Mouse (Mus musculus) CH12F3 (cell line): ENCODE results near the gene Sorbs1.

ENCODE experiments used
- in situ Hi-C: fragments of 300-500 bp; cut with MboI; formaldehyde crosslinking; loops from 2 replicates; pipeline ENCODE4 v1.14.3; 2020; ENCODE audit warnings: low sequenced_read_pairs

Sorbs1 gene

DNA sequence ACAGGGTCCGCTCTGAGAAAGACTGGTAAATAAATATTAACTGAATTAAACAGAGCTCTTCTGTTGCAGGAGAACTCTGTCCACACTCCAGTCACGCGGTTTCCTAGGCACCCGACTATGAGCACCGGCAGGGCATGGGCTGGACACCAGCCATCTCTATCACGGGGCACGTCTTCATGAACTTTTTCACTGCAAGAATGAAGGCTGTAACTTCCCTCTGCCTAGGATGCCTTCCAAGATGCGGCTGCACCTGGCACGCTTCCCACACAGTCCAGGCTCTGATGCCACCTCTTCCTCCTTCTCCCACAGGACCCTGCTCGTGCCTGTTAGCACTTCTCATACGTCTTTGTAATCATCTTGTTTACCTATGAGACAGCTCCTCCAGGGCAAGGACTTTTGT lies 26.0 kb downstream of the Sorbs1 start:
- in situ Hi-C loops, result no loop called here

DNA sequence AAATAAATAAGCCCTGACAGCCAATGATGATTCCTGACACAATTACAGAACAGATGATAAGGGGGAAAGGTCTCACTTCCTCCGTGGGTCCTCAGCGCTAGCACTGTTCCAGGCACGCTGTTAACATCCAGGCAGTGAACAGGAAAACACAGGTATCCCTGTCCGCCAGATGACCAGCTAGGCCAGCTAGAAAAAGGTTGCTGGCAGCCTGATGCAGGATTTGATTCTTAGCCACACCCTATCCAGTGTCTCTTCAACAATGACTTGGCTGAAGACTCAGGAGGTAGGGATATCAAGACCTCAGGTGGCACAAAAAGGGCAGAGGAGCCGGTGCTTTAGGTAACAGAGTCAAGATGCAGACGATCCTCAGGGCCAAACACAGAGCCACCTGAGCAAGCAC lies 32.5 kb downstream of the Sorbs1 start:
- in situ Hi-C loops, result no loop called here

DNA sequence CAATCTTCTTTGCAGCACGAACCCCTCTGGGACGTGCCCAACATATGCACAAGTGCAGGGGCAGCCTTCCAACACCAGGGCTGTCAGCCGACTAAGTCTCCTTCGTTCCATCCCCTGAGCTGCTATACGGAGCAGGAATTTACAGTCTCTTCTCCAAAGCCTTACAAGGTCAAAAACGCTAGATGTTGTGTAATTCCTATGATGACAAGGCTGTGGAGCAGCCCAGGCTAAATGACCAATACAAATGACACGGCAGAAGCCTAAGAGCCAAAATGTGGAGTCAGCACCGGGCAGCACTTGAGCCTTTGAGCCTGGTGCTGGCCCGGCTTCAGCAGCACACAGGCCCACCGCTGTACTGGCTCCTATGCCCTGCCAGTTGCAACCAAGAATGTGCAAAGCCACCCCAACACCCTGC lies 35.4 kb downstream of the Sorbs1 start:
- in situ Hi-C loops, result no loop called here

DNA sequence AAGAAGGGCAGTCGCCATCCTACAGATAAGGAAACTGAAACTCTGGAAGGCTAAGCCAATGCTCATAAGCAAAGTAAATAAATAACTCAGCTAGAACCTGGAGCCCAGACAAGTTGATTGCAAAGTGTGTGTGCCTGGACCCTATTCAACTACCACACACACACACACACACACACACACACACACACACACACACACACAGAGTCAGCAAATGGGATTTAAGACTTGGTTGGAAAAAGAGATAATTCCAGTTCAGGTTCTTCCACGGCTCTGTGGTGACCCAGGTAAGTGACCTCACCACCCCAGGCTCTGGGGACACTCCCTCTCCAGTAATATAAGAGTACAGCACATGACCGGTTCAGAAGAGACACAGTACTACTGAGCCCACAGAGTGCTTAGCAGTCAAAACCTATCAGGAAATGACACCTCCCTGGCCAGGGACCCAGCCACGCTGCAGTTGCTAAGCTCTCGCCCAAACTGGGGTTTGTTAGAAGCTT lies 36.1 kb downstream of the Sorbs1 start:
- in situ Hi-C loops, result no loop called here

DNA sequence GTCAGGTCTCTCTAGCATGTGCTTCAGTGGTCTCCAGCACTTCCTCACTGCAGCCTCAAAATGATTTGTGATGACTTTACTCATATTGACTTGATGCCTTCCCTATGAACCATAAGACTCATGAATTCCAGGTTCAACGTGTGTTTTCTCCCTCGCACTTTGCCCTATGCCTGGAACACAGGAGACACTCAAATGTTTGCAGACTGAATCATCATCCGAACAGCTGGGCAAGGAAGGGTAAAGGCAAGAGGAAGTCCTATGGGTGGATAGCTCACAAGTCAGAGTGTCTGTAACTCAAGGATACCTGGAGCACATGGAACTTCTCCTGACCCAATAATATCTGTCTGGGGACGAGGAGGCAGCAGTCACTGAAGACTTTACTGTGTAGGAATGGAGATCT lies 37.1 kb downstream of the Sorbs1 start:
- in situ Hi-C loops, result no loop called here

DNA sequence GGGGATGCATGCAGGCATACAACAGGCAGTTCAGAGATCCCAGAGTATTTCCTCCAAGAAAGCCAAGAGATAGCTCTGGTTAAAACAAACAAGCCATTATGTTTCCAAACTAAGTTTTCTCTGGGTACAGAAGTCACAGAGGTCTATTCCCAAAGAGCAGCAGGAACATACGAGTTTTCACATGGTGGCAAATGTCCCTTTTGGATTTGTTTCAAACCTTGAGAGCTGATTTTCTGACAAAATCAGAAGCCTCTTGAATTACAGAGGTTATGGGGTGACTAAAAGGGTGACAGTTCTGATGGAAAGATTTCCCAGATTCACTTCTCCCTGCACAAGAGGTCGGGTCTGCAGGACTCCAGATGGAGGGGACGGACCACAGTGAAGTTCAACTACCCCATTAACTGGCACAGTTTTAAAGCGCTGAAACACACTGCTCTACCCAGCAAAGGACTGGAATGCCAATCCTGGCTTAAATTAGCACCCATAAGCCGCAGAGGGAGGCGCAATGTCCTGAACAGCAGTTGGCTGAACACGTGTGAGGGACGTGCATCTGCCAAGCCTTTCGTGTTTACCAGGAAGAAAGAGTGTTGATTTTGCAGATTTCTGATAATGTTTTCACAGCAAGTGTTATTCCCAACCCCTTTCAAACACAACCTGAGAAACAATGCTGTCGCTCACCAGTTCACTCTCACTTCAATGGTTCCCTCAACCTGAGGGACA lies 41.9 kb downstream of the Sorbs1 start:
- in situ Hi-C loops, result no loop called here

DNA sequence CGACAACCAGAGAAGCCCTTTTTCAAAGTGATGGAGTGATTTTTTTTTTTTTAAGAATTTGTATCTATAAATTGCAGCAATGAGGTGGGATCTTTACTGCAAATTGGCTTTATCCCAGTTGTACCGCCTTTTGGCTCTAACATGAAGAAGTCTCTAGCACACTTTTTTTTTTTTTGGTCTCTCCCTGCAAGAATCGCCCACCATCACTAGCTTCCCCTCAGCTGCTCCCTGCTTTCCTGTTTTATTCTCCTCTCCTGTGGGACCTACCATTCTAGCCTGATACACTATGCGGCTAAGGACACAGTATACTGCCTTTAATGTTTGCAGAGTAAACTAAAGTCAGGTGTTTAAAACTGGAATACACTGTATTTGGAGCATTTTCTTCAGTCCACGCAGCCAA lies 43.8 kb downstream of the Sorbs1 start:
- in situ Hi-C loops, result no loop called here

DNA sequence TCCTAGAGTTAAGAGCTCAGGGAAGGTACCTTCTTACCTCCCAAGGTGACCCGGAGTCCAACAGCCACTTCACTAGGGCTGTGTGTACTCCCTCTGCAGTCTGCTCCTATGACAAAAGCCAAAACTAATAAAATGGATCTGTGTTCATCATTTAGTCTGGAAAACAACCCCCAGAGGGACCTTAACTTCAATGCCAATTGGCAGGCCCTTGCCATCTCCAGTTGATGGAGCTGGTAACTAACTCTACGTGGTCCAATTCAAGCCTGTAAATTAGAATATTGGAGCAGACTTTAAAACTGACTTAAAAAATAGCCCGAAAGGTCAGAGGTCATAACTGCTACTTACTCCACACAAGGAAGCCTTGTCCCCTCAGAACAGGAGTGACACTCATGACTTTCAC lies 45.3 kb downstream of the Sorbs1 start:
- in situ Hi-C loops, result no loop called here

DNA sequence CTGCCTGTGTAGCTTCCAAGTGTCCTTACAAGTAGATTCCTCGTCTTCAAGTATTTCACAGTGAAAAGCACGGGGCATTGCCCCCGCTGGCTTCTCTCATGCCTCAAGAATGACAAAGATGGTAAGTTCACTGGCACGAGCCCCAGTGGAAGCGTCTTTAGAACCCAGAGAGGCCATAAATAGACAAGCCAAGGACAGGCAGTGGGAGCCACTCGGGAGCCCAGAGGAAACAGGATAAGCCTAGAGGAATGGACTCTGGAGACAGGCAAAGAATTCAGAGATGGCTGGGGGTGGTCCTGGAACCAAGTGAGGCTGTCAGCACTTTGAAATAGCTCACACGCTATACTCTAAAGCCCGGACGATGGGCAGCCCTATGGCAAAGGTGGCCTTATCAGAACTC lies 45.8 kb downstream of the Sorbs1 start:
- in situ Hi-C loops, result no loop called here

DNA sequence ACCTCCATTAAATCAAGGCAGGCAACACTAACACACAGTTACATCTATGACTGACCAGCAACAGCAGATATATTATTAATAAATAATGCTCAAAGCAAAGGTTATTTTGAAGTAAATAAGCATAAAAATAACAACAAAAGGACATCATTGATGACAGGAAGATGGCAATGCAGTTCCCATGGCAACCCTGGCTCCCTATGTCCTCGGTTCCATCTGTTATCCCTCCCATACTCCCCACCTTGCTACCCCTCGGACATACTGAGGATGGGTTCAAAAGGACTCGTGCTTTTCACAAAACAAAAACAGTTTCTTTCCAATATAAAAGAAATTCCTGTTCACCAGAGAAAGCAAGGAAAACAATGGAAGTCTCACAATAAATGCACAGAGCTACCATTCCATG lies 48.2 kb downstream of the Sorbs1 start:
- in situ Hi-C loops, result no loop called here

DNA sequence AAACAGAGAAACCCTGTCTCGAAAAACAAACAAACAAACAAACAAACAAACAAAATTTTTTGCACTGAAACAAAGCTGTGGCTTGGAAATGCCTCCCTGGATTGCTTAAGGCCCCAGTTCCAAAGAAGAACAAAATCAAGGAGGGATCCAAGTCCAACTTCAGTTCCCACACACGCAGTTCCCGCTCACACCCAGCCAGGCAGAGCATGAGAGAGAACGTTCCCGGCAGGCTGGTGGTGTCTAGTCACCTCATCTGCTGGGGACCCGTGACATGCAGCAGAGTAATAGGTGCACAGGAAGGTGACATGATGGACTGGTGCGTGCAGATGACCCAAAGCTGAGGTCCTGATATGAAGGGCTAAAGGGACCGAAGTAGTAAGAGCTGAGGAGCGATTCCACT lies 49.2 kb downstream of the Sorbs1 start:
- in situ Hi-C loops, result no loop called here

DNA sequence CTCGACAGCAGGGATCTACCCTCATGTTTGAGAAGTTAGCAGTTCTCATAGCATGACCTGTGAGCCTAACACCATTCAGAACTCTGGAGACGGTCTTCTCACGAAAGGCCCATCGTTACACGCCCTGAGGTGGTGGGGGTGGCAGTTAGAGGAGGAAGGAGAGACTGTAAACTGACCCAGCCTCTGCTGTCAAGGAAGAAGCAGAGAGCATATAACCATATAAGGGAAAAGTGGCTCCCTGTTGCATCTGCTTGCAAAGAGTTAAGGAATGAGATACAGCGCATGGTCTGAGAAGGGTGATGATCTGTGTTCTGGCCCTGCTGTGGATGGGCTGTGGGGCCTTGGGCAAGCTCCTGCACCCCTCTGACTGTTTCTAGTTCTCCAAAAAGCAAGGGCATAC lies 50.7 kb downstream of the Sorbs1 start:
- in situ Hi-C loops, result no loop called here

DNA sequence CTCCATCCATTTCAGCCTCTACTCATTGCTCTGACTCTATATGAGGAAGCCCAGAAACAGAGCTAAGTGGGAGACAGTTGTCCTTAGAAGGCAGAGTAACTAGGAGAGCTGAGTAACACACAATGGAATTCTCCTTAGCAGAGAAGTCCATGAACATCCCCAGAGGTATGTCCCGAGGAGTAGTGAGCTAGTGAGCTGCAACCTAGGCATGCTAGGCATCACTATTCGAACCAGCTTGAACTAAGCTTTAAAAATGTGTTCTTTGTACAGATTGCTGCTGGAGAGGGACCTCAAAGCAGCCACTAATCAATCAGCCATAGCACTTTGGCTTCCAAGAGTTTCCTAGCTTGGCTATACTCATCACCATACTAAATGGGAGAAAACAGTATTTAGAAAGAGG lies 51.1 kb downstream of the Sorbs1 start:
- in situ Hi-C loops, result no loop called here

DNA sequence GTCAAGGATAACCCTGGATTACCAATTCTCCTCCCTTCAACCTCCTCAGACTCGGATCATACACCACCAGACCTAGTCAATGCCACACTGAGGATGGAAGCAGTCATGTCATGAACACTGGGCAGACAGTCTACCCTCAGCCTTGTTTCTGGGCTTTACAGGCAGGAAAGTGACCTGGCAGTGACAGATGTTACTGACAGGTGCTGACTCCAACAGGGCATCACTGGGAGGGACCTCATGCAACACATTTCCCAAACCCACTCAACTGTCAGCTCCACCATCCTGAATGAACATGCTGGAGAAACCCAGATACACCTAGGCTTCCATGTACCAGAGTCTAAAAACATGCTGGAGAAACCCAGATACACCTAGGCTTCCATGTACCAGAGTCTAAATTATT lies 51.9 kb downstream of the Sorbs1 start:
- in situ Hi-C loops, result no loop called here

DNA sequence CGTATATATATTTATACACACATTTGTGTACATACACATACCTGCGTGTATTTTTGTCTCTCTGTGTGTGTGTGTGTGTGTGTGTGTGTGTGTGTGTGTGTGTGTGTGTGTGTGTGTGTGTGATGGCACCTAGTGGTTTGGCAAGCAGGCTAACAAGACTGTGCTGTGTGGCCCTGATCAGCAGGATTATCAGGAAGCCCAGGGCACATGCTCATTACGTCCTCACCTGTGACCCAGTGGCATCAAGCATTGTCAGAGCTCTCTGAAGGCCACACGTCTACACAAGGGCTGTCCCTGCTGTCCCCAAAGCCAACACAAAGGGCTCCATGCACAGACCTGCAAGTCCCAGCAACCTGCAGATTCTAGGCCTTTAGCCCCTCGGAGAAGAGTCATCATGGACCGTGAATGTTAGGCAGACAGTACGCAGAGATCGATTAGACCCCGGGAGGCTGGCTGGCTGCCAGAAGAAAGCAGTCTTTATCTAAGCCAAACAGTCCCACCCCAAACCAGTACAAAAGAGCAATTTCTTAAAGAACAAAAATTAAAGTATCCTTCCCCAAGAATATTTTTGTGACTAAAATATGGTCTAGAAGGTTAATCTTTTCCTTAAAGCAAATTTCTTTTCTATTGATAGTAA lies 52.6 kb downstream of the Sorbs1 start:
- in situ Hi-C loops, result no loop called here

DNA sequence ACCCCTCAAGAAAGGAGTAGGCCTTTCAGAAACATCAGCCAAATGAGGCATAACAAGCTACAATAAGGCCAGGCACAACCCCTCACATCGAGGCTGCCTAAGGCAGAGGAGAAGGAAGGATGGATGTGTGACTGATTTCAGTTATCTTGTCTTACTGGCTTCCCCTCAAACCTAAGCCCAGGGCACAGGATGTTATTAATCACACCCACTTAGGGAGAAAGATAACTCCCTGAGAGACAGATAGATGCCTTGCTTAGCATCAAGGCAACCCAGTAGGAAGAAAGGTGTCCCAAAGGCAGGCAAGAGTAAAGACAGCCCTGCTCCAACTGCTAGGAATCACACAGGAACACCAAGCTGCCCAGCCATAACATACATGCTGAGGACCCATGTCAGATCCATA lies 54.2 kb downstream of the Sorbs1 start:
- in situ Hi-C loops, result no loop called here

DNA sequence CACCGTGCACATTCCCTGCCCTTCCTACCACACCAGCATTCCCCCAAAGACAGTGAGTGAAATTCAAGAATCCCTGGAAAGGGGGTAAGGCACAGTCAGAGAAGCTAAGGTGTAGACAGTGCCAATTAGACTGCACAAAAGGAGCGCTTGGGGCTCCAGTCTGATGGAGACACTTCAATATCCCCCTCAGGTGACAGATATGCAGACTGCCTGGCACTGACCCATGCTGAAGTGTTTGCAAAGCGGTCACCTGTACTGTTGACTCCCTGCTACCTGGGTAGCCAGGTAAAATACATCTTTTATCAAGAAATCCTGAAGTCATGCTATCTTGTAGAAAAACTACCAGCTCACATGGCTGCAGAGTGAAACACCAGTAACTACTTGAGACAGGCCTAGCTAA lies 54.8 kb downstream of the Sorbs1 start:
- in situ Hi-C loops, result no loop called here

DNA sequence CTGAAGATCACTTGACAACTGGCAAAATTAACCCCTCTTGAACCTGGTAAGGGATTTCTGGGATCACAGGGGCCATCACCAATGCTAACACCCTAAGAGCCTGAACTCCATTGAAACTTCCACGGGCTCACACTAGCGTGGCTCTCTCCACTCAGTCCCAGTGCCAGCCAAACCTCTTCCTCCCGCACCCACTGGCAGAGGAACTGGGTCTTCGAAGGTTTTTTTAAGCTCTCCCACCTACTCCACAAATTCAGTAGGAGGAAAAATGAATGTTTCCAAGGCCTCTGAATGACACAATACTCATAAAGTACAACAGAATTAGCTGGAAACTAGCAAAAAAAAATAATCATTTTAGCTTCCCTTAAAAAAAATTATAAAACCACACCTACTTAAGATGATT lies 58.3 kb downstream of the Sorbs1 start:
- in situ Hi-C loops, result no loop called here

DNA sequence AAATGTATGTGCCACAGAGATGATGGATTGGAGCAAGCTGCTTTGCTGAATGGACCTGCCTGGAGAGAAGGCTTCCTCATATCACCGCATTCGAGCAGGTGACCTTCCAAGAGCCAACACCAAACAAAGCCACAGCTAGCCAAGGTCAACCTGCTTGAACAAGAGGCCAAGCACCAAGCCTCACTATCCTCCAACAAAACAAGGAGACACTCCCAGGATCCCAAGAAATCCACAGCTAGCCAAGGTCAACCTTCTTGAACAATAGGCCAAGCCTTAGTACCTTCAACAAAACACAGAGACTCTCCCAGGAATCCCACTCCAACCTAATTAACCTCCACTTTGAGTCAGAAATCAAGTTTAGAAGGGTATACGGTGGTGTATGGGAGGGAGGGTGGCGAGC lies 59.5 kb downstream of the Sorbs1 start:
- in situ Hi-C loops, result no loop called here

DNA sequence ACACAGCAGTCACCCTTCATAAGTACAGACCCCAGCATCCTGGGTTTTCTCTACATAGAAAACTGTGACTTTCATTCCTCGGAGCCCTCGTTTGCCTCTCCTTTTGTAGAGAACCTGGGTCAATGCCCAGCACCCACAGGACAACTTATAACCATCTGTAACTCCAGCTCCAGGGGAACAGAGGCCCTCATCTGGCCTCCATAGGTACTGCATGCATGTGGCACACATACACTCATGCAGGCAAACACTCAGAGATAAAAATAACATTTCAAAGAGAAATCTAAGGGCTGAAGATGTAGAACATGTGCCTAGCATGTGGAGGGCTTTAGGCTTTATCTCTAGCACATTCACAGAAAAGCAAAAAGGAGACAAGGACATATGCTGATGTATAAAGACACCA lies 61.4 kb downstream of the Sorbs1 start:
- in situ Hi-C loops, result no loop called here

DNA sequence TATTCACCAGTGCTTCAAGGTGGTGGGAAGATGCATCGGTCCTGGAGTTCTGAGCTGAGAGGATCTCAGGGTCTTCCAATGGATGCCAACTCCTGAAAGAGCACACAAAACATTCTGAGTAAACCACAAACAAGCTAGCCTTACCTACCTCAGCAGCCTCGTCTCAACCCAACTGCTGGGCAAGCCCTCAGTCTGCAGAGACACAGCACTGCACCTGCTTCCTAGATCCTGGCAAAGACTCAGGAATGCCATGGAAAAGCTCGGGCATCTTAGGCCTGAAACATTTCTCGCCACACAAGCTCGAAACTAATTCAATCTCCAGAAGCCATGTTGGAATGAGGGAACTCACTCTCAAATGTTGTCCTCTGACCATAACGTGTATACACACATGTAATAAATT lies 62.3 kb downstream of the Sorbs1 start:
- in situ Hi-C loops, result no loop called here

DNA sequence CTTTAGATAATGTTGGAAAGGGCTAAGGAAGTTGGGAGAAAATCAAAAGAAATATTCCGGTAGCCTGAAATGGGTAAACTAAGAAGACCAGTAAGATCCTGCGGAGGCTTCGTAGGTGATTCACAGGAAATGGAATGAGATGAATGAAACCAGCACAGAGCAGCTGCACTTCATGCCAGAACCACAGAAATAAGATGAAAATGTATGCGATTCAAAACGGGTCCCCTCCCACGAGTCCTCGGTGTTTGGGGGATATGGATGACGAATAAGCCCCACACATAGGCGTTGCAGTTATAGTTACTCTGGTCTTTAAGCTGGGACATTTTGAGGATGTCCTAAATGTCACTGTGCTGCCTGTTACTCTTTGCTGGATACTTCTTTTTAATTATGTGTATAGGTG lies 67.1 kb downstream of the Sorbs1 start:
- in situ Hi-C loops, result no loop called here

DNA sequence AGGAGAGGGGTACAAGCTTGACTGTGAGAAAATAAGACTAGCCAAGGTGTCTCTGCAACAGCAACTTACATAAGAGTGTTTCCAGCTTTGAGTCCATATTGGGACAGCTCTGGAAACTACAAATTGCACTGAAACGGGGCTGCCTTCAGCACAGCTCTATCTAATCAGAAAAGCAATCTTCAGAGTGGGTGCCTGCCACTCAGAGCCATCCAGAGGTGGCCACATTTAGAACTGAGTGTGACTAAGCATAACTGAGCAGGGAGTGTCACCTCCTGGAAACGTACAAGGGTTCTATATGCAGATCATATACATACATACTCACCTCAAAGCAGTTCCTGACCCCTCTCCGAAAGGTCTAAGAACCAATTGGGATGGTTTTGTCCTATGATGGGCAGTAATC lies 71.2 kb downstream of the Sorbs1 start:
- in situ Hi-C loops, result no loop called here
